Mouse (Mus musculus) midbrain, embryonic 10.5 days (tissue): ENCODE measurements around the gene Fdps. TPM values are rescaled to one million over a fixed set of nuclear protein-coding genes. Genes with fewer than 3 reads are reported as not detected.

ENCODE experiments used
- DNase-seq: peaks from one replicate; pipeline ENCODE4 v3.0.0-alpha.2; 2017; ENCODE audit warnings: low spot score
- H3K27ac ChIP-seq: fragments of 300-500 bp; sonication (generic); replicated peaks from 2 replicates; pipeline ENCODE4 v1.5.1; 2016; ENCODE audit warnings: mild to moderate bottlenecking
- H3K27me3 ChIP-seq: fragments of 300-500 bp; sonication (generic); 2 replicates; pipeline ENCODE4 v1.6.1; 2016; ENCODE audit warnings: low read depth, mild to moderate bottlenecking; ENCODE audit not compliant: poor library complexity, severe bottlenecking
- H3K36me3 ChIP-seq: fragments of 300-500 bp; sonication (generic); 2 replicates; pipeline ENCODE4 v1.6.1; 2016; ENCODE audit warnings: mild to moderate bottlenecking, moderate library complexity
- H3K4me1 ChIP-seq: fragments of 300-500 bp; sonication (generic); 2 replicates; pipeline ENCODE4 v1.6.1; 2016
- H3K4me3 ChIP-seq: fragments of 300-500 bp; sonication (generic); 2 replicates; pipeline ENCODE4 v1.5.1; 2016; ENCODE audit warnings: mild to moderate bottlenecking, moderate library complexity
- H3K9me3 ChIP-seq: fragments of 300-500 bp; sonication (generic); replicated peaks from 2 replicates; pipeline ENCODE4 v1.6.1; 2016; ENCODE audit warnings: mild to moderate bottlenecking
- whole genome bisulfite sequencing: fragments of 180-500 bp; shearing (Covaris S2); methylation state at CpG from one replicate; pipeline ENCODE4 v1.1.7; 2016; 5-methylcytosine and 5-hydroxymethylcytosine counted together
- polyA plus RNA-seq: library from polyadenylated mRNA; unstranded; fragments of >200 nt; fragmentation: Nextera tagmentation; extraction: Ambion mirVana; gene quantifications from 2 replicates; pipeline ENCODE4 v1.2.1, GENCODE M21; 2016

Gene Fdps
- polyA plus RNA-seq, 1 experiment from 2014 or later = 366 TPM

DNA sequence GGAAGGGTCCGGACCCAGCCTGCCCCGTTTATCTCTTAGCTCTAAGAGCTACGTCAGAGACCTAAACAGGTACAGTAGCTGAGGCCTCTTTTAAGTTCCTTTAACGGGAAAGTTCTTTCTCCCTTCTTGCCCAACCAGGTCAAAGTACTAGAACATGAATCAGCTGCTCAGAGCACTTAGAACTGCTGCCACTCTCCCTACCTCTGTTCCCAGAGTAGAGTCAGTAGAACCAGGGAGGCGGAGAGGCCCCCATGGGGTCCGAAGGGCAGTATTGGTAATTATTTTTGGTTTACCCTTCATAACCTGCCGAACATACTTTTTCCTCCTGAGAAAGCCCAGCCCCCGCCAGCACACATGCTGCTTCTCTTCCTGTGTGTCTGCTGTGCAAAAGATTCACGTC is 24.4 kb downstream of the Fdps start:
- H3K36me3 ChIP-seq = peaks cover 92% of the 10 kb centered on the region
- WGBS = 93% methylated on average over 9 of the region's 9 CpGs
- DNase-seq = no peak

DNA sequence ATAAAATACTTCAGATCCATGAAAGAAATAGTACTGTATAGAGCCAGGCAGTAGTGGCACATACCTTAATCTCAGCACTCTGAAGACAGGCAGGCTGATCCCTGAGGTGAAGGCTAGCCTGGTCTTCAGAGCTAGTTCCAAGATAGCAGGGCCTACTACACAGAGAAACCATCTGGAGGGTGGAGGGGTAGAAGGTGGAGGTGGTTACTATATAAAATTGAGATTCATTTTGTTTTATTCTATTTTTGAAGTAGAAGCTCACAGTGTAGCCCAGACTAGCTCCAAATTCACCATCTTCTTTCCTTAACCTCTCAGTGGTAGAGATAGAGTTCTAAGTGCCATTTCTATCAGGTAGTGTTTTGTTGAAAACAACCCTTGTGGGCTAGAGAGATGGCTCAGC is 34.5 kb downstream of the Fdps start:
- H3K27ac ChIP-seq = no peak overlapping the region
- peaks cover 1% of the 10 kb centered on the region; the same call in 1 of the 2 replicates for H3K4me1 ChIP-seq
- H3K27me3 ChIP-seq = no peaks in the 10 kb centered on the region
- H3K4me3 ChIP-seq = no peak overlapping the region
- peaks cover 98% of the 10 kb centered on the region for H3K36me3 ChIP-seq
- H3K9me3 ChIP-seq = no peaks in the 10 kb centered on the region
- DNase-seq = no peak

More for the DNA sequence above, 24.4 kb downstream of the Fdps start:
- H3K9me3 ChIP-seq = no peaks in the 10 kb centered on the region
- H3K4me3 ChIP-seq = no peak overlapping the region
- no peaks in the 10 kb centered on the region for H3K4me1 ChIP-seq
- no peaks in the 10 kb centered on the region for H3K27me3 ChIP-seq
- no peak overlapping the region for H3K27ac ChIP-seq

DNA sequence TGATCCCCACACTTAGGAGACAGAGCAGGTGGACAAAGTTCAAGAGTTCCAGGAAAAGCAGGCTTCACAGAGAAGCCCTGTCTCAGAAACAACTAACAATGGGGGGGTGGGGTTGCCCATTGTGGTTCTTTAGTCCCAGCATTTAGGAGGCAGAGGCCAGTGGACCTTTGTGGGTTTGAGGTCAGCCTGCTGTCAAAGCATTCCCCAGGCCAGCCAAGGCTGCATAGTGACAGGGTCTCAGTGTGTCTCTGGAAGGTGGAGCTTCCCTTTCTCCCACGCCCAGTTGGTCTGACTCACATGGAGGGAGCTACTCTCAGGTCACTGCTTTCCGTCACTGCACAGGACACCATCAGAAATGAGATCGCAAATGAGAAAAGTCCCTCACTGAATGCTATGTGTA is 40.1 kb downstream of the Fdps start:
- H3K4me1 ChIP-seq = peaks cover 11% of the 10 kb centered on the region
- peaks cover 94% of the 10 kb centered on the region for H3K36me3 ChIP-seq
- DNase-seq = peak; percentile 61
- no peaks in the 10 kb centered on the region for H3K9me3 ChIP-seq
- H3K4me3 ChIP-seq = no peak overlapping the region
- 44% methylated on average over 3 of the region's 3 CpGs for WGBS
- no peak overlapping the region for H3K27ac ChIP-seq
- no peaks in the 10 kb centered on the region for H3K27me3 ChIP-seq

DNA sequence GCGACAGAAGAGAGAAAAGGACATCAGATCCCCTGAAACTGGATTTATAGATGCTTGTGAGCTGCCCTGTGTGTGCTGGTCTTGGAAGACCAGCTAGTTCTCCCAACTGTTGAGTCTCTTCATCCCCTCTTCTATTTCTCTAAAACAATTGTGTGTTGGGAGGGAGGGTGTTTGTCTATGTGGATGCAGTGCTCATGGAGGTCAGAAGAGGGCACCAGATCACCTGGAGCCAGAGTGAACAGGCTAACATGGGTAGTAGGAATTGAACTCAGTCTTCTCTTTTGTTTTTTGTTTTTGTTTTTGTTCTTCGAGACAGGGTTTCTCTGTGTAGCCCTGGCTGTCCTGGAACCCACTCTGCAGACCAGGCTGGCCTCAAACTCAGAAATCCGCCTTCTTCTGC is 43.0 kb downstream of the Fdps start:
- no peak overlapping the region for H3K27ac ChIP-seq
- no peaks in the 10 kb centered on the region for H3K9me3 ChIP-seq
- 82% methylated on average over 3 of the region's 3 CpGs for WGBS
- peaks cover 96% of the 10 kb centered on the region for H3K36me3 ChIP-seq
- no peaks in the 10 kb centered on the region for H3K27me3 ChIP-seq
- H3K4me1 ChIP-seq = peaks cover 11% of the 10 kb centered on the region
- DNase-seq = no peak
- no peak overlapping the region for H3K4me3 ChIP-seq

DNA sequence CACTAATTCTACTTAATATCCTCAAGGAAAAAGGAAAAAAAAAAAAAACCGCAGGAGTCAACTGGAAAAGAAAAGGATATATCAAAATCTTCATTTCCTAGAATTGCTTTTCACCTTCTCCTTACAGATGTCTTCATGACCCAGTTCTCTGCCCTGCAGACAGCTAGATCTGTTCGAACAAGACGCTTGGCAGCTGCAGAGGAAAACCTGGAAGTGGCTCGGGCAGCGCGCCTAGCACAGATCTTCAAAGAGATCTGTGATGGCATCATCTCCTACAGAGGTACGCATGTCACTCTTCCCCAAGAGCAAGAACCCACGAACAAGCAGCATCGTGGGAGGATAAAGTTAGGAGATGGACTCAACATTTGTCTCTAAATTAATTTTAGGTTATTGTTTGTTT is 43.4 kb downstream of the Fdps start:
- no peaks in the 10 kb centered on the region for H3K9me3 ChIP-seq
- no peak for DNase-seq
- H3K36me3 ChIP-seq = peaks cover 96% of the 10 kb centered on the region

More for the DNA sequence above, 43.4 kb downstream of the Fdps start:
- Histone ChIP-seq H3K4me1 (peaks cover 11% of the 10 kb centered on the region), H3K4me3 (no peak overlapping the region), H3K27me3 (no peaks in the 10 kb centered on the region), H3K27ac (no peak overlapping the region)
- 93% methylated on average over 9 of the region's 9 CpGs for WGBS

Other genes with a start within 250 kb of the Fdps start
- 68.9 and 70.8 TPM in 2 replicates for gene Msto1, start 188.0 kb downstream of the Fdps start, polyA plus RNA-seq
- gene Ash1l, start 151.3 kb downstream of the Fdps start, polyA plus RNA-seq = 13.4 and 14.3 TPM in 2 replicates
- gene Dap3, start 150.8 kb downstream of the Fdps start, polyA plus RNA-seq = 131 TPM in 2 replicates
- 18.2 and 26.1 TPM in 2 replicates for gene Rusc1, start 8.6 kb downstream of the Fdps start, polyA plus RNA-seq
- gene Gm43738, start 860 bp downstream of the Fdps start, polyA plus RNA-seq = not detected in 2 replicates
- 4.1 and 5.9 TPM in 2 replicates for gene Pklr, start 34.2 kb upstream of the Fdps start, polyA plus RNA-seq
- 6.3 and 10.6 TPM in 2 replicates for gene Hcn3, start 58.2 kb upstream of the Fdps start, polyA plus RNA-seq
- 33.8 and 34.0 TPM in 2 replicates for gene Clk2, start 62.8 kb upstream of the Fdps start, polyA plus RNA-seq
- 99.2 and 104 TPM in 2 replicates for gene Scamp3, start 75.5 kb upstream of the Fdps start, polyA plus RNA-seq
- gene Fam189b, start 81.2 kb upstream of the Fdps start, polyA plus RNA-seq = 31.0 and 35.0 TPM in 2 replicates
- gene Gba, start 101.0 kb upstream of the Fdps start, polyA plus RNA-seq = 37.1 and 41.5 TPM in 2 replicates
- 82.2 and 108 TPM in 2 replicates for gene Thbs3, start 113.2 kb upstream of the Fdps start, polyA plus RNA-seq
- 238 TPM in 2 replicates for gene Mtx1, start 125.1 kb upstream of the Fdps start, polyA plus RNA-seq
- 1.8 and 3.4 TPM in 2 replicates for gene Muc1, start 127.1 kb upstream of the Fdps start, polyA plus RNA-seq
- 268 and 282 TPM in 2 replicates for gene Krtcap2, start 144.0 kb upstream of the Fdps start, polyA plus RNA-seq
- gene Trim46, start 144.3 kb upstream of the Fdps start, polyA plus RNA-seq = 5.7 and 11.5 TPM in 2 replicates
- gene Dpm3, start 157.4 kb upstream of the Fdps start, polyA plus RNA-seq = 94.9 and 101 TPM in 2 replicates
- gene Slc50a1, start 168.6 kb upstream of the Fdps start, polyA plus RNA-seq = 29.8 and 34.3 TPM in 2 replicates
- 11.8 TPM in 2 replicates for gene Efna1, start 179.2 kb upstream of the Fdps start, polyA plus RNA-seq
- gene Efna3, start 221.0 kb upstream of the Fdps start, polyA plus RNA-seq = 3.9 and 7.0 TPM in 2 replicates
- 20.5 and 21.9 TPM in 2 replicates for gene Efna4, start 236.1 kb upstream of the Fdps start, polyA plus RNA-seq
- gene Adam15, start 248.0 kb upstream of the Fdps start, polyA plus RNA-seq = 30.5 and 34.9 TPM in 2 replicates